Mouse (Mus musculus) brain, embryonic 14.5 days (tissue): ENCODE data around the gene Tnks1bp1. TPM values are rescaled to one million over a fixed set of nuclear protein-coding genes. Genes with fewer than 3 reads are reported as not detected.

ENCODE experiments used
- DNase-seq: peaks from one replicate; pipeline ENCODE4 v3.0.0-alpha.2; 2011; ENCODE audit warnings: low read depth
- CTCF ChIP-seq: fragments of 200-500 bp; IDR thresholded peaks from 2 replicates; pipeline ENCODE4 v1.5.1; 2012; ENCODE audit warnings: inconsistent platforms, mild to moderate bottlenecking, moderate library complexity, borderline replicate concordance; ENCODE audit not compliant: insufficient read depth, insufficient read length; ENCODE audit errors: extremely low read depth
- POLR2A ChIP-seq: fragments of 200-500 bp; IDR thresholded peaks from 2 replicates; pipeline ENCODE4 v1.6.1; 2012; ENCODE audit warnings: mild to moderate bottlenecking, inconsistent platforms, borderline replicate concordance; ENCODE audit not compliant: poor library complexity, insufficient read depth, insufficient read length, severe bottlenecking; ENCODE audit errors: extremely low read depth
- polyA plus RNA-seq: library from polyadenylated mRNA; depleted of rRNA; stranded (reverse); fragments of >200 nt; gene quantifications from 2 replicates; pipeline ENCODE4 v1.2.3, GENCODE M21; 2012; rRNA removed

Gene Tnks1bp1
- 44.0 and 57.0 TPM in 2 replicates for polyA plus RNA-seq

DNA sequence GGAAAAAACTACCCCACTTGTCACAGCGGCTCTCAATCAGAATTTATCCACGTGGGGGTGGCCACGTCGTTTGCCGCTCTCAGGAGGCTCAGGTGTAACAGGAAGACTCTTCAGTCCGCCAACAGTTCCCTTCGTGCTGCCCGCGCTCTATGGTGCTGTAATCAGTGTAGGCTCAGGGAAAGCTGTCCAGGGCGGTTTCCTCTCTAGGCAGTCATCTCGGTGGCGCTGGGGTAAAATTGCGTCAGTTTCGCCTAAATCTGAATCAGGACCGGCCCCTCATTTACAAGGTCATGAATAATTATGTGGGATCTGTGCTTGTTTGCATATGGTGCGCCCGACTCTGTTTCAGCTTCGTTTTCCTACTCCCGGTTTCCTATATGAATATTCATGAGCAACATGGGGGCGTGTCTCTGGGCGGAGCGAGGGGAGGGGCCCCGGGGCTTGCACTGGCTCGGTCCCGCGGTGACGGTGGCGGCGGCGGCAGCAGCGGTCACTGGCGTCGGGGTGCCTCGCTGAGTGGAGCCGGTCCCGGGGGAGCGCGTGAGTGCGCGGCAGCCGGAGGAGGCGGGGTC lies at the start of gene Tnks1bp1:
TSS of gene Tnks1bp1 (plus strand) at position 427 of the 572 bp plus-strand sequence.
- TF ChIP-seq CTCF: no peak
- TF ChIP-seq POLR2A: peak; percentile 70
- peak; percentile 97 for DNase-seq

- TF ChIP-seq CTCF (no peak), POLR2A (no peak)
- no peak for DNase-seq
Observed at GRCm38 (mm10) chr2:84999486-85000181, 48.2 kb upstream of the Tnks1bp1 start.

GRCm38 (mm10) chr2:85001497-85001896 lies 46.3 kb upstream of the Tnks1bp1 start:
- no peak for TF ChIP-seq CTCF
- TF ChIP-seq POLR2A: no peak
- DNase-seq: no peak

DNA sequence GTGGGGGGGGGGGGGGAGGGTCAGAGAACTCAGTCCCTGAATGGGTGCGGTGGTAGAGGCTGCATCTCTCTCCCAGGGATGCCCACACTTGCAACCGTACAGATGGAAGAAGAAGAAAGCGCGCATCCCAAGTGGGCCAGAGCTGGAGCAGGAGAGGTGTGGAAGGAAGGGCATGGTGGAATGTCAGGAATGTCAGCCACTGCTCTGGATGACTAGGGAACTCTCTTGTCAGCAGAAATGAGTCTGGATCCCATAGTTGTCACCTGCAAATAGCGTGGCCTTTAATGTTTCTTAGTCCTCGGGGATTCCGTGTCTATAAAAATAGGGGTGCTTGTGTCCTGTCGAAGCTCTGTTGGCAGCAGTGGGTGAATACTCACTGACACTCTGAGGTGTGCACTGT lies 45.2 kb upstream of the Tnks1bp1 start:
- no peak for TF ChIP-seq CTCF
- no peak for TF ChIP-seq POLR2A
- DNase-seq: no peak

- TF ChIP-seq POLR2A: no peak
- TF ChIP-seq CTCF: no peak
- DNase-seq: no peak
Observed at GRCm38 (mm10) chr2:85004341-85004740, 43.5 kb upstream of the Tnks1bp1 start.

GRCm38 (mm10) chr2:85006600-85006999 lies 41.2 kb upstream of the Tnks1bp1 start:
- DNase-seq: no peak
- TF ChIP-seq POLR2A: no peak
- no peak for TF ChIP-seq CTCF

GRCm38 (mm10) chr2:85007729-85008128 lies 40.1 kb upstream of the Tnks1bp1 start:
- peak; percentile 47; the same call in 1 of the 2 replicates for TF ChIP-seq CTCF
- TF ChIP-seq POLR2A: no peak
- peak; percentile 57 for DNase-seq

DNA sequence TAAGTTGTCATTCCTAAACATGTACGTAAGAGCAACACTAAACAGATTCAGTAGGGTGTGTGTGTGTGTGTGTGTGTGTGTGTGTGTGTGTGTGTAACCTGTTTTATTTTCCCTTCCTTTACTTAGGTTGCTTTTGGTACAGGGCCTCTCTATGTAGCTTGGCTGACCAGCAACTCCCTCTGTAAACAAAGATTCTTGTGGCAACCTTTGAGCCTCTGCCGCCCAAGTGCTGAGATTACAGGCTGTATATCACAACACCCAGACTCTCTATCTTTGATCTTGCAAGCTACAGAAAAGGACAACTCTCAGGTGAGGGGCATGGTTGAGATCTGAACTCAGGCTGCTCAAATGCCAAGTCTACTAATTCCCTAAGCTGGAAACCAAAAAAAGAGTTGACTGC lies 38.6 kb upstream of the Tnks1bp1 start:
- TF ChIP-seq CTCF: no peak
- TF ChIP-seq POLR2A: no peak

GRCm38 (mm10) chr2:85011906-85012604 lies 35.8 kb upstream of the Tnks1bp1 start:
- TF ChIP-seq CTCF (no peak), POLR2A (no peak)
- peak; percentile 69 for DNase-seq

More for the DNA sequence above, 38.6 kb upstream of the Tnks1bp1 start:
- DNase-seq: no peak

- peak; percentile 45 for DNase-seq
Observed at GRCm38 (mm10) chr2:85012679-85013078, 35.1 kb upstream of the Tnks1bp1 start.

GRCm38 (mm10) chr2:85013826-85014587 lies 33.8 kb upstream of the Tnks1bp1 start:
- DNase-seq: no peak
- TF ChIP-seq POLR2A (no peak), CTCF (no peak)

More at GRCm38 (mm10) chr2:85012679-85013078, 35.1 kb upstream of the Tnks1bp1 start:
- TF ChIP-seq CTCF: no peak
- no peak for TF ChIP-seq POLR2A
